Mouse (Mus musculus): Measurements from ENCODE around the gene Cdk5r2.
"Not testable (repeated sequence)": the region's sequence is repeated elsewhere in the genome, so short reads cannot be mapped to it uniquely, and the experiment has no call there.

Gene Cdk5r2

DNA sequence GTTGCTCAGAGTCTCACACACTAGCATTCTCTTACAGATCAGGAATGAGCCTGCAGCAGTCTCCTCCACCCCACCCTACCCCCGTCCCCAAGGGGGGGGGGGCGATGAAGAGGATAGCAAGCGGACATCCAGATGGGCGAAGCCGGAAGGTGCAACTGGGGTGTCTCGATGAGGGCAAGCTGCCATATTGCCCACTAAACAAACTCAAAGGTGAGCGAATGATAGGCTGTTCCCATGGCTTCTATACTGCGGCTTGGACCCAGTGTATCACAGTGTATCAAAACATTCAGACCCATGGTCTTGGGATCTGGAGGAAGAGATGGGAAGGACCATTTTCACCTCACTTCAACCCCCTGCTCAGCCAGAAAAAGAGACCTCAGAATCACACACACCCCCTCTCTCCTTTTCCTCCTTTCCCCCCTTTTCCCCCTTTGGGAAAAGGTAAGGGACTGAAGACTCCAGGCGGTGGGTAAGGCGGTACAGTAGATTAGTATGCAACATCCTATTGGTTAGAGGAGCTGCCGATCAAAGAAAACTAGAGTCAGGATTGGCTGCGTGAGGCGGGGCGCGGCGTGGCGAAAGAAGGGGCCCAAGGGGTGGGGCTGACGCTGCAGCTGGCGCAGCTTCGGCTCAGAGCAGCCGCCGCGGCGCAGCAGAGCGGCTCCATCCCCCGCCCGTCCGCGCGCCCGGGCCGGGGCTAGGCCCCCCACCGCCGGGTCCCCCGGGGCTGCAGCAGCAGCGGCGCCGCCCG lies at the start of gene Cdk5r2:
Gene Cdk5r2 (plus strand): TSS at position 629 of the 751 bp plus-strand sequence.
- peak; percentile 48 for DNase-seq (ENCODE audit: low spot score)

DNA sequence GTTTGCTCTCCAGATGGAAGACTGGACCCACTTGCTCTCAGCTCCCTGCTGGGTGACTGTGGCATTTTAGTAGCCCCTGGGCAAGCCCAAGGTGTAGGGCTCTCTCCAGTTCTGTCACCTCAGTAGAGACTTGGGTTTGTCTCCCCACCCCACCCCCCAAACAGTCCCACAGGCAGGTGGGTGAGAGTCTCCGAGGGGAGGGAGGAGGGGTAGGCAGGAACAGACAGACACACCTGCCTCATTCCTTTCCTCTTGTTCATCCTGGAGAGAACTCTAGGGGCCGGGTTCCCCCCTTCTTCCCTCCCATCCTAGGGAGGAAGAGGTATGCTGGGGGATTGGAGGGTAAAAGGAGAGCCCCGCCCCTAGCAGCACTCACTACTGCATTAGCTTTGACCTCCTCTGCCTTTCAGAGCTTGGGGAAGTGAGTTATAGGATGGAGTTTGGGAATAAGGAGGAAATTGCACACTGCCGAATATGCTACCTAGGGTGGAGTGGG lies 49.3 kb upstream of the Cdk5r2 start:
- DNase-seq (ENCODE audit: low spot score) = no peak

DNA sequence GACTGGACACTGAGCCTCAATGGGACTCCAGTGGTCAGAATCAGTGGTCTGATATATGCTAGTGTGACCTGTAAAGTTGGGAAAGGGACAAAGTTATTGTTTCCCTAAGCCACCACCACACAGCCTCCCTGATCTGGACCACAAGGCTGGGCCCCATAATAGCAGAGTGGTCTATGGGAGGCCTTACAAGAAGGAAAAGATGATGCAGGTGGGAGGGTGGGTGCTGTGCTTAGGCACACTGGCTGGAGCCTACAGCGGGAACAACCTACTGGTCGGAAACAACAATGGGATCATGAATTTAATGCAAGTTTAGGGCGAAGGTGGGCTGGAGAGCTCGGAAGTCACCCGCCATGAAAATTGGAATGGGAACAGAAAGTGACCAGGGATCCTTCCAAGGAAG lies 48.9 kb upstream of the Cdk5r2 start:
- no peak for DNase-seq (ENCODE audit: low spot score)

DNA sequence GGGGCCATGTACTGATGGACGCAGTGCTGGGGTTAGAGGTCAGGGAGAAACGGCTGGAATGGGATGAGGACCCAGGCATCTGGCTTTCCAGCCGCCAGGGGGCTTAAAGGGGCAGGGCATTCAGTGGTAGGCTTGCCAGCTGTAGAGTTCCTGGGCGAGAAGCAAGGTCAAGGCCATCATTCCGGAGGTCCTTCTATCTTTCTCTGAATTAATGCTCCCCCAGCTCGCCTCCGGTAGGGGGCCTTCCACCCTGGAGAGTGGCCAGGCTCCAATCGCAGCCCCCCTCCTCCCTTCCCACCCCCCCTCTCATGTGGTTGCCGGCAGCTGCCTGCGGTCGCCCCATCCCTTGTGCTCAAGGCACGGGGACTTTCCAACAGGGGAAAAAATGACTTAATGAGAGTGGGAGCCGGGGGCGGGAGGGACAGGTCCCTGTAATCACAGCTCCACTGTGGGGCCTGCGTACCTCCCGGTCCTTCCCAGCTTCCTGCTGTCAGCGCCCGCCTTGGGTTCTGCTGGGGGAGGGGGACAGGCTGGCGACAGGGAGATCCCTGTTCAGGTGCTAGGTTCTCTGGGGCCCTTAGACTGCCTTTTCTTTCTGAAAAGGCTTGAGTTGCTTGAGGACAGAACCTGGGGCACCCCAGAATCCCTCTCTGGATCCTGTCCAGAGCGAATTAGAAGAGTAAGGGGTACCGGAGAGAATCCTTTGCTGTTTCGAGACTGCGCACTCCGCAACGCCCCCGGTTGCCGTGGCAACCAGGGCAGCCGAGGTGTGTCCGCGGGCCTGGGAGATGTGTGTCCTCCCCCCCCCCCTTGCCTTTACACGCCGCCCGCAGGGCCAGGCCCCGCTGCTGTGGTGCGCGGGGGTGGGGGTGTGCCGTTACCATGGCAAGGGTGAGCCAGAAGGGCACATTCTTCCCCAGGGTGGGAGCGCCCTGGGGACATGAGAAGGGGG lies 48.1 kb upstream of the Cdk5r2 start:
- DNase-seq (ENCODE audit: low spot score) = no peak

DNA sequence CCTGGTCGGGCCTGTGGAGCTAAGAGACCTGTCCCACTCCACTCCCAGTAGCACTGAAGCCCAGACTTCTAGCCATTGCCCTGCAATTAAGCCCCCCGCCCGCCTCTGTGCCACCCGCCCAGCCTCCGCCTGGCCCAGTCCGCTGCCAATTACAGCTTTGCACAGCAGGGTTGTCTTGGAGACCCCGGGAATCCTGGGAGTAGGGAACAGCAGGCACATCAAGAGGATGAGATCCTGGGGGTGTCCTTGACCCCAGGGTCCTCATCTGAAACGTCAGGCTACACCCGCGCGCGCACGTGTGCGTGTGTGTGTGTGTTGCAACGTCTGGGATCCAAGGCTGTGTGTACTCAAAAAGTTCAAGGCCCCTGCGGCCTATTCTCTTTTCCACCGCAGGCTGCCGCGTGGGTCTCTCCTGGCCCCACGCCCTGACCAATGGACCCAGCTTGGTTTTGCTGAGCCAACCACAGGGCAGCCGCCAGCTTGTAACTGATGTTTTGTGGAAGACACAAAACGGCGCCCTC lies 47.1 kb upstream of the Cdk5r2 start:
- no peak for DNase-seq (ENCODE audit: low spot score)

DNA sequence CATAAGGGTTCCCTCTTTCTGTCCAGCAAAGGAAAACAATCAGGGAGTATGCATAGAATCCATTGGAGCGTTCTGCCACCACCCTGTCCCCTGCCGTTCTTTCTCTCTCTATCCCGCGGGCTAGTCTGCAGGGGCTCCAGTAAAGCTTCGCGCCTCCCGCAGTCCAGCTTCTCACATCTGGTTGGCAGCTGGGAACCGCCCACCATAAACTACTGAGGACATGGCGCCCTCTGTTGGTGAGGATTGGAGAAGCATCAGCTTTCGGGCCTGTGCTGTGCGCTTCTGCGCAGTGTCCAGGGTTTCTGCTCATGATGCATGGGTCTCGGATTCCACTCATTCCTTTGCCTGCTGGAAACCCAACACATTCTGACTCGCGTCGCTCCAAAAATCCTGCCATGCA lies 46.7 kb upstream of the Cdk5r2 start:
- DNase-seq (ENCODE audit: low spot score) = peak; percentile 90

DNA sequence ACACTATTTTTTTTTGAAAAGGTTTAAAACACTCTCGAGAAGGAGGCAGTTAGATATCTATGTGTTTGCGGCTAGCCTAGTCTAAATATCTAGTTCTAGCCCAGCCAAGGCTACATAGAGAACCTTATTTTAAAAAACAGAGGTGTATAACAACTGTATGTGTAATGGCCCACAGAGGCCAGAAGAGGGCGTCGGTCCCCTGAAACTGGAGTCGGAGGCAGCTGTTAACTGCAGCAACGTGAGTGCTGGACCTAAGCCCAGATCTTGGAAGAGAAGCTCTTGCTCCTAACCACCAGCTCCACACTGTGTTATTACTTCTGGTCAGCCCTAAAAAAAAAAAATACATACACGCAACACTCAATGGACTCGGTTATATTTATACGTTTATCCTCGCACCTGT lies 45.7 kb upstream of the Cdk5r2 start:
- no peak for DNase-seq (ENCODE audit: low spot score)

DNA sequence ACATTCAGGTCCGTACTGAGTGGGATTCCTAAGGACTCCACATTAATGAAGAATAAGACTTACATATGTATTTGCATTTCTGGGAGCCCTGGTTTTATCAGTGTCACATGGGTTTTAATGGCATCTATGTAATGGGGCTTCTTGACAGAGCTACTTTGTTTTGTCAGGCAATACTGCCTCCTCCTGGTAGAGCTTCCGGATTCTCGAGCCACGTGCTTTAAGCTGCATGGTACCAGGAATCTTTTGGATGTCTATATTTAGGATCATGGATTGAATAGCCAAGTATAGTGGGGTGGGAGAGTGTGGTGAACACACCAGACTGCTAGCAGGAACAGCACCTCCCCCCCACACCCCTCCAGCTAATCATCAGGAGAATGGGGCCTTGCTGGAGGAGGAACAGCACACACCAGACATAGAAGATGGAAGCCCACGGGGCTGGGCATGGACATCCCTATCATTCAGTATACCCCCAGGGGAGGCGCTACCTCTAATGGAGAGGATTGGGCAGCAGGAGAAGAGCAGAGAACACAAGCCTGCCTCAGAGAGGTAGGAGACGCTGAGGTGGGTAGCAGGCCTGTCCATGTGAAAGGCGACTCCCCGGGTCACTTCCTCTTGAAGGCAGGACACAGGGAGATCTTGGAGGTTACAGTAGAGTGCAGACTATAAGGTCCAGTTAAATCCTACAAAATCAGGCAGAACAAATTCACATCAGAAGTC lies 39.6 kb upstream of the Cdk5r2 start:
- DNase-seq (ENCODE audit: low spot score) = no peak

DNA sequence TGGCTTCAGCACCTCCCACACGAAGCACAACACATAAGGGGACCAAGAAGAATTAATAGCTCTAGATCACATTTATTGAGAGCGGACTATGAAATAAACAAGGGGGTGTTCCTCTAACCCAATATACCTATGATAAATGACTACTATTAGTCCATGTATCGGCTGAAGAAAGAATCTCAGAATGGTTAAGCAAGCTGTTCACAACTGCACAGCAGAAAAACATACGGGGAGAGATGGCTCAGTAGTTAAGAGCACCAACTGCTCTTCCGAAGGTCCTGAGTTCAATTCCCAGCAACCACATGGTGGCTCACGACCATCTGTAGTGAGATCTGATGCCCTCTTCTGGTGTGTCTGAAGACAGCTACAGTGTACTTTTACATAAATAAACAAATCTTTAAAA lies 38.8 kb upstream of the Cdk5r2 start:
- not testable (repeated sequence) for DNase-seq (ENCODE audit: low spot score)

DNA sequence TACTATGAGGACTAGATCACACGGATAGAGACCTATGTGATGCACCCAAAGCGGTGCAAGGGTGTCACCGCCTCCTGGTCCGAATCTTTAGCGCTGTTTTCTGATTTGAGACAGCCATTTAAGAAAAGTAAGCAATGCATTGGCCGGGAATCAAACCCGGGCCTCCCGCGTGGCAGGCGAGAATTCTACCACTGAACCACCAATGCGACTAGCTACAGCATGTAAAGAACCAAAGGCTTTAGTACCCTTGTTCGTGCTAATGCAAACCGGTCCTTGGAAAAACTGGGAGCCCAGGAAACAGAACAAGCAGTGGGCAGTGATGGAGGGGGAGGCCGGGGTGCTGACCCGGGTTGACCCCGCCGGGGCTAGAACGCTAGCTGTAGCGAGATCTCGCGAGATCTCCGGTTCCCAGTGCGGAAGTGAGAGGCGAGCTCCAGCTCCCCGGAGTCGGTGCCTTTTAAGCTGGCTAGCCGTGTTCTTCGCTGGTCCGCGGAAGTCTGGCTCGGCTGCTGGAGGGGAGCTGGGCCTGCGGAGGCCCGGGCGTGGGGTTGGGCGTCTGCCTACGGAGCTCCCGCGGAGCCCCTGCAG lies 38.0 kb upstream of the Cdk5r2 start:
- peak; percentile 84 for DNase-seq (ENCODE audit: low spot score)

DNA sequence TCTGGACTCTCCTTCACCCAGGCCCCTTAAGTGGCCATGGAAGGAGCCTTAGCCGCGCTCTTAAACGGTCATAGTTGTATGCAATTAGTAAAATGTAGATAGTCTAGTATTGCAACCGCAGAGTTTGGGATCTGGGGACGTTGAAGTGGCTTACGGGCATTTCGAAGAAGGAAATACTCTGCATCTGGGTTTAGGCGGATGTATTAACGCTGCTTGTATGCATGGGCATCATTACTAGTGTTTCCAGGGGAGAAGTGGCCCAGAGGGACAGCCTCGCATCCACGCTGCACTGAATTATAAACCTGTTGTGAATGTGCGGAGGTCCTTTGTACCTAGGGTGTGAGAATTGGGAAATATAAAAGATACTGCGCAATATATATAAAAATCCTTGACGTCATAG lies 37.5 kb upstream of the Cdk5r2 start:
- DNase-seq (ENCODE audit: low spot score) = no peak

DNA sequence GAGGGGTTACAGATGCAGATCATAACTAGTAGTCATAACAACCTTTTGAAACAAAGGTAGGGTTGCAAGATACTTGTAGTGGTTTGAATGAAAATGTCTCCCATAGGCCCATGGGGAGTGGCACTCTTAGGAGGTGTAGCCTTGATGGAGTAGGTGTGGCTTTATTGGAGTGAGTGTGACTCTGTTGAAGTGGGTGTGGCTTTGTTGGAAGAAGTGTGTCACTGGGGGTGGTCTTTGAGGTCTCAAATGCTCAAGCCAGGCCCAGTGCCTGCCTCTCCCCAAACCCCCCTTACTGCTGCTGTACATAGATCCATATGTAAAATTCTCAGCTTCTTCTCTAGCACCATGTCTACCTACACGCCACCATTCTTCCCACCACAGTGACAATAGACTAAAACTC lies 36.2 kb upstream of the Cdk5r2 start:
- no peak for DNase-seq (ENCODE audit: low spot score)

DNA sequence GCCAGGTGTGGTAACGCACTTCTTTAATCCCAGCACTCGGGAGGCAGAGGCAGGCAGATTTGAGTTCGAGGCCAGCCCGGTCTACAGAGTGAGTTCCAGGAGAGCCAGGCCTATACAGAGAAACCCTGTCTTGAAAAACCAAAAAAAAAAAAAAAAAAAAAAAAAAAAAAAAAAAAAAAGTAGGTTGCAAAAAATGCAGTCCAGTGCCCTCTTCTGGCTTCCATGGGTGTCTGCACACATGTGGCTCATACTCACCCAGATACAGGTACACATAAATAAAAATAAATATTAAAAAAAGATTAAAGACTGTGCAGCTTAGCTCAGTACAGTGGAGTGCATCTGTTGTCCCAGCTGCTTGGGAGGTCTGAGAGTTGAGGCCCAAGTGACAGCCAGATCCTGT lies 31.1 kb upstream of the Cdk5r2 start:
- not testable (repeated sequence) for DNase-seq (ENCODE audit: low spot score)

DNA sequence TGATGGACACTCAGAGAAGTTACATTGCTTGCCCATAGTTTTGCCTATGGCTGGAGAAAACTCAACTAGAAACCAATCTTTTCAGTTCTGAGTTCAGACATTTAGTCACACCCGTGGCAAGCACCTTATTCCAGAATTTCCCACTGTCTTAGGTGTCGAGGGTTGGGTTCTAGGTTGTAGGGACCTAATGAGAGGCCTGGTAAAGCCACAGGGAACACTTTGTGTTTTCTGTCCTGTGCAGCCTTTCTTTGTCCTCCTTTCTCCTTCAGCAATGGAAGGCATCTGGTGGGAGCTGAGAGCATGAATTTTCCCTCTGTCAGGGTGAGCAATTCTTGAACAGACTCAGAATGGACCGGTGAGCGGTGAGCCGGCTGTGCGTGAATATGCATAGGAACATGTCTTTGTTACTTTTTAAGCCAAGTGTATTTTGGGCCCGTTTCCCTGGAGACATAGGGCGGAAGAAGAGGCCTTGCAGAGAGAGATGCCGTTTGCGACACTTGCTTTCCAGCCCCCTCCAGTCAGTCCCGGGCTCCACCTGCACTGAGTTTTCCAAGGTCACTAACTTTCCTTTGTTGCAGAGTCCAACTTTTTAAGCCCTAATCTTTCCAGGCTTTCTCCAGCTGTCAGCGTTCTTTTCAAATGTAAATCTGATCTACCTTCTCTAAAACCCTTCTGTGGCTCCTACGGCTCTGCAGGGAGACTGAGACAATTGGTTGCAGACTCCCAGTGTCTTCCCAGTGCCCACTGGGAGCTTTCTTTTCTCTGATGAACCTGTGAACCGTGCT lies 30.0 kb upstream of the Cdk5r2 start:
- DNase-seq (ENCODE audit: low spot score) = no peak

DNA sequence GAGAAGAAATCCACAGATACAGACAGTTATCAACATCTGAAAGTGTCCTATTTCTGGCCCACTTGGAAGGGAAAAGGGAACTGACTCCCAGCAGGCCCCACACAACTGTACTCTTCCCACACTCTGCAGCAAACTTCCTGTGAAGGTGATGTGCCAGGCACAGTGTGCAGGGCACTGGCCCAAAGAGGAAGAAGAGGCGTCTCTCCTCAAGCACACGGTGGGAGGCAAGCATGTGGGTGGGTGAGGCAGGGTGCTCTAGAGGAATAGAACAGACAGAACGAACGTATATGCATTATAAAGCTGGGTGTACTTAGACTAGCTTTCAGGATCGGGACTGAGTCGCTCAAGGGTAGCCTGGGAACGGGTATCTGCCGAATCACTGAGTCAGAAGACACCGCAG lies 24.7 kb upstream of the Cdk5r2 start:
- no peak for DNase-seq (ENCODE audit: low spot score)

DNA sequence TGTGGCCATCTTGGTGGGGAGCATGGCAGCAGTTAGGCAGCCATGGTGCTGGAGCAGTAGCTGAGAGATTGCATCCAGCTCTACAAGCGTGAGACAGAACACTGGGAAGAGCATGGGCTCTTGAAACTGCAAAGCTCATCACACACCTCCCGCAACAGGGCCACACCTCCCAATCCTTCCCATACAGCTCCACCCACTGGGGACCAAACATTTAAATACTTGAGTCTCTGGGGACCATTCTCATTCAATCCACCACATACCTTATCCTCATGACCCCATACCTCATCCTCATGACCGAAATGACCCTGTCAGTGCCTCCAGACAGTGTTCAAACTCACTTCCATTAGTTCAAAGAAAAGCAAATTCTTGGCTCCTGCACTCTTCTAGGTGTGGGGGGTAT lies 21.5 kb upstream of the Cdk5r2 start:
- no peak for DNase-seq (ENCODE audit: low spot score)

DNA sequence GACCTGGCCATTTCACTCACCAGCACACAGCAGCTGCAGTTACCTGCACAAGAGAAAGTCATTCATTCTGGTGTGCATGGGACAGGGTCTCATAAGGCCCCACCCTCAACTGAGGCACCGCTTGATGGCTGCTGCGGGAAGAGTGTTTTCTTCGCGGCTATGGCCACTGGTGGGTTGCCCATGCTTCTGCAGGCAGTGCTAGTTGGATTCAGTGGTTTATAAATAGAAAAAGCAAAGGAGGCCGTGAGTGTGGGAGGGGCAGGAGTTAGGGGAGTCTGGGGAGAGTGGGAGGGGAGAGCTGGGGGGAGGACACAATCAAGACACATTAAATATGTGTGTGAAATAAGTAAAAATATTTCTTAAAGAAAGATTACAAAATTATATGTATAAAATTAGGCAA lies 11.6 kb upstream of the Cdk5r2 start:
- DNase-seq (ENCODE audit: low spot score) = no peak

DNA sequence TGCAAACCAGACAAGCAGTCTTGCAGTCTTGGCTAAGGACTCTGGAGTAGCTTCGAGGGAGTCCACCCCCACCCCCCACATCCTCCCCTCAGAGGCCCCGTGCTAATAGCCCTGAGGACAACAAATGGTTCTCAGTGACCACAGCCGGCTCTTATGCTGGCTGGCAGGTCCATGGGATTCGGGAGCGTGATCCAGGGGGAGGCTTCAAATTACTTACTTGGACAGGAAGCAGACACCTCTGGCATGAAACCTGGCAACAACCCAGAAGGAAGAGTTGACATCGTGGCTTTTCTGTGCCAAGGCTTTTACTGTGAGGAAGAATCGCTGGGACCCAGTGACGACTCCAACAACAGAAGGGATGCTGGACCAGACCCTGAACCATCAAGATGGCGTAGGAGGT lies 8.4 kb upstream of the Cdk5r2 start:
- DNase-seq (ENCODE audit: low spot score) = no peak

DNA sequence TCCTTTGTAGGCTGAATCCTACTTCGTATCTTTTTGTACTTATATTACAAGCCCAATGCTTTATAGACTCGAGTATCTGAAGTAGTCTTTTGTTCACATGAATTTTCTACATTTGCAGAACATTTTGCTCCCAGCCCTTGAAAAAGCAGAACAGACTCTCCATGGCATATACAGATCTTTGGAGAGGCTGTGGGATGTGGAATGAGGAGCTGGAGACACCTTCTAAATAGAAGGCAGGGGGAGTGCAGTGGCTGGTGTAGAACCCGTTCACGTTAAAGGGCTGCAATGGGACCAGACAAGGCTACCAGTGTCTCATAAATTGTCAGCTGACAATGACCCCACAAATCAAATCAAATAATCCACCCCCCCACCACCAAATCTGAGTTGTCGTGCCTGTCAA lies 5.8 kb upstream of the Cdk5r2 start:
- no peak for DNase-seq (ENCODE audit: low spot score)

DNA sequence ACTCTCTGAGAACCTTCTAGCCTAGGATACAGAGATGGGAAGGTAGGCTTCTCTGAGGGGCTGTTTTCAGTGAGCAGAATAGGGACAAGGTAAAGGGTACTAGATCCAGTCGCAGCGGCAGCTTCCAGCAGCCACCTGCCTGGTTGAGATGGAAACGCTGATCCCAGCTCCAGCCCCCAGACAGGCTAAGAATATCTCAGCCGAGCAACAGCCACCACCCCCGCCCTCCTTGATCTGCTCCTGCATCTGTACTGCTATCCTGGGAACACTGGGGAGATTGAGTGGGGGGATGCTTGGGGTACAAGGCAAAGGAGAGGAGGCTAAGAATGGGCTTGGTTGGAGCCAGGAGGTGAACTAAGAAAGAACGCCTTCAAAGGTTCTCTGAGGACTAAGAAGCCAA lies 4.5 kb upstream of the Cdk5r2 start:
- DNase-seq (ENCODE audit: low spot score) = no peak

All from ovary, postnatal 10 days (tissue).